Mouse (Mus musculus) bone marrow, adult 2 months (tissue): Measurements from ENCODE around the gene Gm21992. TPM values are rescaled to one million over a fixed set of nuclear protein-coding genes. Genes with fewer than 3 reads are reported as not detected.
"Not testable (repeated sequence)": the region's sequence is repeated elsewhere in the genome, so short reads cannot be mapped to it uniquely, and the experiment has no call there.

Experiments
- H3K27ac ChIP-seq: fragments of 200-500 bp; 2 replicates; pipeline ENCODE4 v1.5.1; 2012; ENCODE audit warnings: low read depth, mild to moderate bottlenecking, control low read depth, inconsistent platforms, low read length; ENCODE audit not compliant: control insufficient read depth, poor library complexity, insufficient read depth
- H3K4me1 ChIP-seq: fragments of 200-500 bp; 2 replicates; pipeline ENCODE4 v1.6.1; 2011; ENCODE audit warnings: low read length; ENCODE audit not compliant: control insufficient read depth, insufficient read depth
- H3K4me3 ChIP-seq: fragments of 200-500 bp; replicated peaks from 2 replicates; pipeline ENCODE3; 2011; ENCODE audit warnings: mild to moderate bottlenecking, low read depth, low read length, control low read depth; ENCODE audit not compliant: control insufficient read depth
- CTCF ChIP-seq: fragments of 200-500 bp; IDR thresholded peaks from 2 replicates; pipeline ENCODE4 v1.5.1; 2011; ENCODE audit warnings: low read length, control low read depth; ENCODE audit not compliant: control insufficient read depth, insufficient read depth
- POLR2A ChIP-seq: fragments of 200-500 bp; IDR thresholded peaks from 2 replicates; pipeline ENCODE4 v1.6.1; 2011; ENCODE audit warnings: low read depth, mild to moderate bottlenecking, control low read depth, low read length, borderline replicate concordance; ENCODE audit not compliant: control insufficient read depth
- WGBS: fragments of 180-500 bp; shearing (Covaris S2); methylation state at CpG from one replicate; pipeline ENCODE4 v1.1.7; 2018; 5-methylcytosine and 5-hydroxymethylcytosine counted together
- polyA plus RNA-seq: library from polyadenylated mRNA; stranded (reverse); fragments of >200 nt; gene quantifications from 2 replicates; pipeline ENCODE4 v1.2.4, GENCODE M21; 2011; ENCODE audit warnings: low replicate concordance; ENCODE audit not compliant: missing spikeins, insufficient read depth, insufficient read length

Gene Gm21992
- polyA plus RNA-seq, 1 experiment: 40.7 TPM

GRCm38 (mm10) chr19:4772785-4773184 lies 38.6 kb downstream of the Gm21992 start:
- WGBS: 85% methylated on average over 3 of the region's 3 CpGs
- Histone ChIP-seq H3K27ac (no peak overlapping the region), H3K4me1 (no peaks in the 10 kb centered on the region), H3K4me3 (no peak overlapping the region)
- no peak for TF ChIP-seq POLR2A
- no peak for TF ChIP-seq CTCF

GRCm38 (mm10) chr19:4767507-4768148 lies 43.8 kb downstream of the Gm21992 start:
- TF ChIP-seq CTCF: no peak
- no peak for TF ChIP-seq POLR2A
- H3K27ac ChIP-seq: no peak overlapping the region
- no peaks in the 10 kb centered on the region for H3K4me1 ChIP-seq
- WGBS: 87% methylated on average over 12 of the region's 12 CpGs
- H3K4me3 ChIP-seq: no peak overlapping the region

GRCm38 (mm10) chr19:4762876-4763275 lies 48.5 kb downstream of the Gm21992 start:
- no peak overlapping the region for H3K27ac ChIP-seq
- no peak overlapping the region for H3K4me3 ChIP-seq
- H3K4me1 ChIP-seq: no peaks in the 10 kb centered on the region
- TF ChIP-seq POLR2A (no peak), CTCF (no peak)
- WGBS: 63% methylated on average over 1 of the region's 1 CpGs

- H3K4me3 ChIP-seq, H3K27ac ChIP-seq, H3K4me1 ChIP-seq: not testable (repeated sequence)
- WGBS: 78% methylated on average over 8 of the region's 8 CpGs
Observed at GRCm38 (mm10) chr19:4760544-4760943, 50.9 kb downstream of the Gm21992 start.

GRCm38 (mm10) chr19:4756921-4757320 lies 54.5 kb downstream of the Gm21992 start:
- no peak overlapping the region for H3K27ac ChIP-seq
- WGBS: 10% methylated on average over 9 of the region's 9 CpGs

GRCm38 (mm10) chr19:4756193-4756911 lies 55.1 kb downstream of the Gm21992 start, which contains the start of gene Rbm4b:
Rbm4b (plus strand) TSS chr19:4756497.
- Histone ChIP-seq H3K27ac (peak within 1 kb of the TSS; percentile 94), H3K4me1 (no peaks in the 10 kb centered on the region; the same call in 1 of the 2 replicates), H3K4me3 (peak within 1 kb of the TSS; percentile 76)
- TF ChIP-seq POLR2A (peak; percentile 65; the same call in 1 of the 2 replicates), CTCF (no peak)
- under 1% methylated on average over 63 of the region's 65 CpGs for WGBS

More at GRCm38 (mm10) chr19:4756921-4757320, 54.5 kb downstream of the Gm21992 start:
- Histone ChIP-seq H3K4me3 (peak overlapping the region; percentile 76), H3K4me1 (no peaks in the 10 kb centered on the region; the same call in 1 of the 2 replicates)
- TF ChIP-seq POLR2A (no peak), CTCF (no peak)

- TF ChIP-seq POLR2A (no peak), CTCF (peak; percentile 99)
- Histone ChIP-seq H3K4me1 (no peaks in the 10 kb centered on the region; the same call in 1 of the 2 replicates), H3K4me3 (peak overlapping the region; percentile 76), H3K27ac (peak overlapping the region; percentile 94)
- under 1% methylated on average over 10 of the region's 10 CpGs for WGBS
Observed at GRCm38 (mm10) chr19:4755565-4756192, 55.7 kb downstream of the Gm21992 start.

- Histone ChIP-seq H3K27ac (no peak overlapping the region), H3K4me3 (no peak overlapping the region), H3K4me1 (no peaks in the 10 kb centered on the region)
- 77% methylated on average over 6 of the region's 6 CpGs for WGBS
- TF ChIP-seq POLR2A: no peak
Observed at GRCm38 (mm10) chr19:4749975-4750374, 61.4 kb downstream of the Gm21992 start.
